Mouse (Mus musculus) C2C12 (cell line): ENCODE results near the gene Cpvl. TPM values are rescaled to one million over a fixed set of nuclear protein-coding genes. Genes with fewer than 3 reads are reported as not detected.

Experiments used
- H3K27me3 ChIP-seq: one replicate; pipeline ENCODE4 v1.6.1; 2011; ENCODE audit not compliant: control insufficient read depth, insufficient read depth, insufficient read length
- H3K36me3 ChIP-seq: one replicate; pipeline ENCODE4 v1.6.1; 2011; ENCODE audit not compliant: control insufficient read depth, insufficient read depth
- H3K4me3 ChIP-seq: one replicate; pipeline ENCODE4 v1.5.1; 2011; ENCODE audit warnings: mild to moderate bottlenecking, control low read depth; ENCODE audit not compliant: poor library complexity, insufficient read depth, severe bottlenecking
- H3K79me2 ChIP-seq: one replicate; pipeline ENCODE4 v1.6.1; 2011; ENCODE audit not compliant: control insufficient read depth, insufficient read depth
- H3K79me3 ChIP-seq: one replicate; pipeline ENCODE4 v1.6.1; 2011; ENCODE audit warnings: low read depth, control low read depth
- H3ac ChIP-seq: one replicate; pipeline ENCODE3; 2011; ENCODE audit warnings: low read depth; ENCODE audit not compliant: control insufficient read depth, insufficient read length
- CEBPB ChIP-seq: IDR thresholded peaks from one replicate; pipeline ENCODE4 v1.6.1; 2011; ENCODE audit warnings: low read depth, mild to moderate bottlenecking, control low read depth, moderate library complexity
- CTCF ChIP-seq: IDR thresholded peaks from one replicate; pipeline ENCODE4 v1.5.1; 2011; ENCODE audit not compliant: control insufficient read depth, insufficient read depth, insufficient read length
- FOSL1 ChIP-seq: IDR thresholded peaks from one replicate; pipeline ENCODE4 v1.8.0; 2011; ENCODE audit warnings: mild to moderate bottlenecking, low read length; ENCODE audit not compliant: poor library complexity, insufficient read depth, severe bottlenecking
- MAX ChIP-seq: IDR thresholded peaks from one replicate; pipeline ENCODE4 v1.6.1; 2011; ENCODE audit warnings: mild to moderate bottlenecking, control low read depth
- MYOD1 ChIP-seq: IDR thresholded peaks from one replicate; pipeline ENCODE4 v1.6.1; 2011; ENCODE audit warnings: low read depth; ENCODE audit not compliant: control insufficient read depth, insufficient read length
- MYOG ChIP-seq: IDR thresholded peaks from one replicate; pipeline ENCODE4 v1.6.1; 2011; ENCODE audit not compliant: control insufficient read depth, insufficient read length; ENCODE audit errors: extremely low read depth
- USF1 ChIP-seq: IDR thresholded peaks from one replicate; pipeline ENCODE4 v1.6.1; 2011; ENCODE audit warnings: low read depth, mild to moderate bottlenecking, control low read depth, moderate library complexity
- polyA plus RNA-seq: library from polyadenylated mRNA; unstranded; fragments of >200 nt; fragmentation: generic; extraction: Trizol; gene quantifications from one replicate; pipeline ENCODE4 v1.2.1, GENCODE M21; 2012; ENCODE audit warnings: missing spikeins

Gene Cpvl
- polyA plus RNA-seq, 1 experiment = not detected

DNA sequence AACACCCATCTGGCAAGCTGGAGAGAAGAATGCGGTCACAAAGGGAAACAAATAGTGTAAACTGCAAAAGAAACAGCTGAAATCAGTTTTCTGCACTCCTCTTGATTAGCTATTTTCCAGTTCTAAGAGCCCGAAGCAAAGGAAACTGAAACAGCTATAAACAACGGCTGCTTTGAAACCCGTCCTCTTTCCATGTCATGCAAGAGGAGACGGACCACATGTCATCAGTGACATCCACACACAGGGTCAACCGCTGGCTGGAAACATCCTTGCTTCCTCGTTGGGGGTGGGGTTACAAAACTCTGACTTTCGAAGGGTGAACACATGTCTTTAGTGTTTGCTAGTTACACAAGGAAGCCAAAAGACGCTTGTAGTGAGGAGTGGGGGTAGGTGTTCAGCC lies 27.6 kb downstream of the Cpvl start:
- H3K79me2 ChIP-seq = no peaks in the 10 kb centered on the region
- no peaks in the 10 kb centered on the region for H3K79me3 ChIP-seq
- TF ChIP-seq USF1 (no peak), FOSL1 (no peak), CEBPB (no peak), MYOG (no peak), MAX (no peak), MYOD1 (no peak), CTCF (no peak)
- H3K36me3 ChIP-seq = no peaks in the 10 kb centered on the region
- no peak overlapping the region for H3K4me3 ChIP-seq
- H3ac ChIP-seq = no peak overlapping the region
- H3K27me3 ChIP-seq = no peaks in the 10 kb centered on the region

DNA sequence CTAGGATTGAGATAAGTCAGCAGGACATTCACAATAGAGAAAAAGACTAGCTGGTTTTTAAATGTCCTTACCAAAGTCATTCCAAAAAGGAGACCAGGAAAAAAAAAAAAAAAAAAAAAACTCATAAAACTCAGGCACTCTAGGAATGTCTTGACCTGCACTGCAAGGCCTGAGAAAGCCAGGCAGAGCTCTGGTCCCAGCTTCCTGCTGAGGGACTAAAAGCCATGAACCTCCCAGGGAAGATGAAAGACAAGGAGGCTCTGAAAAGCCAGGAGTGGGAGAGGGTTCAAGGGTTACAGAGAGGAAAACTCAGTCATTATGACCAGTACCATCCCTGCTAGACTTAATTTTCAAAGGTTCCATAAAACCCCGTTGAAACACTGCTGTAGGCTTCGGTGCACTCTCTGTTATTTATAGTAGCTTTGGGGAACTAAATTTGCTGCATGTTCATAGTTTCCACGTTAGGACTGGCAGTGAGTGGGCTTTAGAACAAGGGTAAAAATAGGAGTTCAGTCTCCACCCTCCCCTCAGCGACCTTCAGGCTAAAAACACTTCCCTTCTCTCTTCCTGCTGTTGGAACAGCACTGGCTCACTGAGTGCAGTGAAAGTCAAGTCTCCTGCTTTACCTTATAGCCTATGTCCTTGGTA lies 30.0 kb downstream of the Cpvl start:
- no peak overlapping the region for H3ac ChIP-seq
- TF ChIP-seq FOSL1 = no peak
- TF ChIP-seq USF1 = no peak
- TF ChIP-seq MAX = no peak
- no peak for TF ChIP-seq MYOG
- no peak for TF ChIP-seq CTCF
- TF ChIP-seq CEBPB = no peak
- no peak for TF ChIP-seq MYOD1
- H3K4me3 ChIP-seq = no peak overlapping the region
- H3K27me3 ChIP-seq = no peaks in the 10 kb centered on the region
- H3K36me3 ChIP-seq = no peaks in the 10 kb centered on the region
- H3K79me2 ChIP-seq = no peaks in the 10 kb centered on the region
- H3K79me3 ChIP-seq = no peaks in the 10 kb centered on the region

DNA sequence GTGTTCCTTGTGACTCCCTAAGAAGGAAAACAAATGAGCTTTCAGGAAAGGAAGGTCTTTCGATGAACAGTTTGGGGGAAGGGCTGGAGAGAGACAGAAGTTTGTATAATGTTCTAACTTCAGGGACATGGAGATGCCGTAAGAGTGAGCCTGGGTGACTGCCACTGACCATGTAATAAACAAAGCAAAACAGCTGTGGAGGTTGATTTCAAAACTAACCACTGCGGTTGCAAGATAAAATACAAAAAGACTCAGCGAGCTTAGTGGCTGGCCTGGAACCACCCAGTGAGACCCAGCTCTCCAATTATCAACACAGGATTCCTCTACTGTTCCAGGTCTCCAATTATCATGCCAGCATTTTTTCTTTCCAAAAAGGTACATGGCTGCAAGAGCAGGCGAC lies 33.6 kb downstream of the Cpvl start:
- Histone ChIP-seq H3K4me3 (no peak overlapping the region), H3K36me3 (no peaks in the 10 kb centered on the region), H3ac (no peak overlapping the region), H3K27me3 (peaks cover 4% of the 10 kb centered on the region), H3K79me3 (no peaks in the 10 kb centered on the region), H3K79me2 (no peaks in the 10 kb centered on the region)
- TF ChIP-seq CEBPB = peak; percentile 21
- no peak for TF ChIP-seq USF1

DNA sequence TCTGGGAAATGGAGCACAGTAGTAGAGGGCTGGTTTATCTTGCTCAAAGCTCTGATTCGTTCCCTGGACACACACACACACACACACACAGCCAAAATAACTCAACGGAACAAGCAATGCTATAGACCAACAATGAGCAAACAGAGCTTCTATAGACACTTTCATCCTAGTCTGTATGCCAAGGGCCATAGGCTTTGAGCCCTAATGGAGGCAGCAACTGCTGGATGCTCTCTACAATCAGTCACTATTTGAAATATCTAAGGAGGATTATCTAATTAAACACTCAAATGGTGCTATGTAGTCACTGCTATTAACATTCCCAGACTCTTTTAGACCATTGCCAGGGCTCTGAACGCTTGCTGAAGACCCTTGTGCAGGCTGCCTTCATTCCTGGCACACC lies 34.1 kb downstream of the Cpvl start:
- Histone ChIP-seq H3K79me3 (no peaks in the 10 kb centered on the region), H3K36me3 (no peaks in the 10 kb centered on the region), H3K79me2 (no peaks in the 10 kb centered on the region), H3K4me3 (no peak overlapping the region), H3ac (no peak overlapping the region), H3K27me3 (peaks cover 4% of the 10 kb centered on the region)
- TF ChIP-seq MYOG (no peak), CTCF (no peak), MAX (no peak), CEBPB (no peak), MYOD1 (no peak), FOSL1 (no peak), USF1 (no peak)

DNA sequence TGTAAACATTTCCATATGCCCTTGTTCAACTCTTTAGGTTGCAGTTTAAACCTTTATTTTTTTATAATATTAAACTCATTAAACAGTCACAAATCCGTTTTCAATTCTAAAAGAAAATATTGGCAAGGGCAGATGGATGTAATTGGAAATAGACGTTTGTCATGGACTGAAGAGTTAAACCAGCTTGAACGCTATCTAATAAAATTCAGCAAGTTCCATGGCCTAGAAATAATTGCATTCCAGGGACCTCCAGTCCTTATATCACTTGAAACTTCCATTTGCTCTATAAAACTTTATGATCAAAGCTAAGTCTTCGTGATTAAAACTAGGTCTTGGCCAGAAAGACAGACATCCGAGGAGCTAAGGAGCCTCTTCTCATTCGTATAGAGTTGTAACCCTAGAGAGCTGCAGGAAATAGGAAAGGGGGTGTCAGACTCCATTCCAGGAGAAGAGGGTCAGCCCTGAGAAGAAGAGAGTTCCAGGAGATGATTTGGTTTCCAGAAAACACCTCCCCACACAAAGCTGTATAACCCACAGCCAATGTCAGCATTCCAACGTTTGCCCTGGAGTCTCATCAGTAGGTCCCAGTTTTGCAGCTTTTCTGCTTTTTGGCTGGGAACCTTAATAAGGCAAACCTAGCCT lies 36.2 kb downstream of the Cpvl start:
- Histone ChIP-seq H3K79me2 (no peaks in the 10 kb centered on the region), H3K79me3 (no peaks in the 10 kb centered on the region), H3K4me3 (no peak overlapping the region), H3K36me3 (no peaks in the 10 kb centered on the region), H3ac (no peak overlapping the region), H3K27me3 (peaks cover 7% of the 10 kb centered on the region)
- TF ChIP-seq FOSL1 = no peak
- no peak for TF ChIP-seq USF1
- no peak for TF ChIP-seq MAX
- TF ChIP-seq MYOD1 = no peak
- TF ChIP-seq MYOG = no peak
- no peak for TF ChIP-seq CEBPB
- TF ChIP-seq CTCF = no peak

DNA sequence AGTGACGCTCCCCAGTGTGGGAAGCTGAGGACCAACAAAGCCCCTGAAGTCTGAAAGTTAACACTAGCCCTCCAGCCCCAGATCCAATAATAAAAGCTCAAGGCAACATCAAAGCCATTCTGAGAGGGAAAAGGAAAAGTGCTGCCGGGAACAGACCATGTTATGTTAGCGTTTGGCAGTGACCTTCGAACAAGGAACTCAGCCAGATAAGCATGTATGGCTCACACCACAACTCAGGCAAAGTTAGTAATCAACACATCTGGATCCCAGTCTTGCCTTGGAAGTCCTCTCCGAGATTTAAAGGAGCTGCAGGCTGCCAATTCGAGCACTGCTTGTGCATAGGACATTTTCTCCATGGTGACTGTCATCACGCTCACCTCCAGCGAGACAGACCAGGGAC lies 38.7 kb downstream of the Cpvl start:
- no peak overlapping the region for H3ac ChIP-seq
- H3K27me3 ChIP-seq = peaks cover 7% of the 10 kb centered on the region
- TF ChIP-seq USF1 (no peak), MYOD1 (no peak)
- no peak overlapping the region for H3K4me3 ChIP-seq
- H3K79me3 ChIP-seq = no peaks in the 10 kb centered on the region
- no peaks in the 10 kb centered on the region for H3K36me3 ChIP-seq
- H3K79me2 ChIP-seq = no peaks in the 10 kb centered on the region
